Mouse (Mus musculus) thymus, adult 2 months (tissue): ENCODE measurements around the gene Proser3. TPM values are rescaled to one million over a fixed set of nuclear protein-coding genes. Genes with fewer than 3 reads are reported as not detected.

Source experiments
- DNase-seq: peaks from one replicate; pipeline ENCODE4 v3.0.0; 2021
- H3K27ac ChIP-seq: fragments of 200-500 bp; 2 replicates; pipeline ENCODE4 v1.5.1; 2012; ENCODE audit warnings: low read length, control low read depth; ENCODE audit not compliant: control insufficient read depth, insufficient read depth
- H3K27me3 ChIP-seq: fragments of 200-500 bp; 2 replicates; pipeline ENCODE4 v1.6.1; 2012; ENCODE audit warnings: mild to moderate bottlenecking, low read length, moderate library complexity, mixed read lengths; ENCODE audit not compliant: control insufficient read depth, insufficient read depth
- H3K36me3 ChIP-seq: fragments of 200-500 bp; 2 replicates; pipeline ENCODE4 v1.6.1; 2012; ENCODE audit warnings: mild to moderate bottlenecking, low read length, moderate library complexity; ENCODE audit not compliant: control insufficient read depth, insufficient read depth
- H3K4me1 ChIP-seq: fragments of 200-500 bp; replicated peaks from 2 replicates; pipeline ENCODE4 v1.6.1; 2012; ENCODE audit warnings: low read length; ENCODE audit not compliant: control insufficient read depth, insufficient read depth
- H3K4me3 ChIP-seq: fragments of 200-500 bp; 2 replicates; pipeline ENCODE4 v1.5.1; 2012; ENCODE audit warnings: mild to moderate bottlenecking, low read length, control low read depth, moderate library complexity; ENCODE audit not compliant: control insufficient read depth, insufficient read depth
- CTCF ChIP-seq: fragments of 200-500 bp; IDR thresholded peaks from 2 replicates; pipeline ENCODE4 v1.5.1; 2012; ENCODE audit warnings: mild to moderate bottlenecking, control low read depth, low read length, moderate library complexity, borderline replicate concordance; ENCODE audit not compliant: control insufficient read depth, poor library complexity, insufficient read depth; ENCODE audit errors: extremely low read depth
- POLR2A ChIP-seq: fragments of 200-500 bp; IDR thresholded peaks from 2 replicates; pipeline ENCODE4 v1.6.1; 2012; ENCODE audit warnings: mild to moderate bottlenecking, low read length, control low read depth, moderate library complexity; ENCODE audit not compliant: control insufficient read depth, poor library complexity, insufficient read depth; ENCODE audit errors: extremely low read depth
- WGBS: fragments of 180-500 bp; shearing (Covaris S2); methylation state at CpG from one replicate; pipeline ENCODE4 v1.1.7; 2018; 5-methylcytosine and 5-hydroxymethylcytosine counted together
- polyA plus RNA-seq: library from polyadenylated mRNA; depleted of rRNA; stranded (reverse); fragments of >200 nt; gene quantifications from 2 replicates; pipeline ENCODE4 v1.2.3, GENCODE M21; 2012

Proser3 gene
- polyA plus RNA-seq, 1 experiment, result 36.1 TPM

DNA sequence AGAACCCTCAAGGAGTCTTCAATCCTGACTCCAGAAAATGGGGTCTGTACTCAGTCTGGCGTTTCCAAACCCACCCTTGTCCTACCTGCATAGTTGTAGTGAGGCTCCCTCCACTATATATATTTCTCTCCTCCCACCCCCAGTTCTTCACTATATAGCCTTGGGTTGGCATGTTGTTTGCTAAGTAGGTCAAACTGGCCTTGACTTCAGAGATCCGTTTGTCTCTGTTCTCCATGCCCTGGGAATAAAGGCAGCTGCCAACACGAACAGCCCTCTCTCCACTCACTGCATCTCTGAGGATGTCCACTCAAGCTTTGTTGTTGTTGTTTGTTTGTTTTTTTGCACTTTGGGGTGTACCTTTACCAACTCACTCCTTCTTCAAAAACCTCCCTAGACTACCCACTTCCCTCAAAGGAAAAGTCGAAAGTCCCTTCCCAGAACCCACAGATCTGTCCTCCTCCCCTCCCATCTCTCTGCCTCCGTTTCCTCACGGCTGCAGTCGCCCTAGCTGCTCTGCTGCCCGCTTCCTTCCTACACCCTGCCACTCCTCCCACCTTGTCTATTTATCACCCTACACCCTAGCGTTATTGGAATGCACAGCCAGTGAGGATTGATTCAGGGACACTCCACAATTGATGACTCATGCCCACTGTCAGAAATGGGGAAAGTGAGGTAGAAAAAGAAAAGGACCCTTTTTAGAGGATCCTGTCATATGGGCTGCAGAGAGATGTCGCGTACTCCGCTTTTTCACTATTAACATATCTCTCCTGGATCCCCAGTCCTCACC, 6.8 kb upstream of the Proser3 start:
- Histone ChIP-seq H3K27ac (peak overlapping the region; percentile 29; the same call in 1 of the 2 replicates), H3K27me3 (no peaks in the 10 kb centered on the region), H3K4me3 (peak overlapping the region; percentile 73), H3K4me1 (peaks cover 15% of the 10 kb centered on the region), H3K36me3 (peaks cover 19% of the 10 kb centered on the region)
- 8% methylated on average over 12 of the region's 12 CpGs for WGBS
- no peak for DNase-seq
- TF ChIP-seq CTCF (no peak), POLR2A (no peak)

- DNase-seq, result no peak
- TF ChIP-seq POLR2A (no peak), CTCF (no peak)
- Histone ChIP-seq H3K36me3 (peaks cover 19% of the 10 kb centered on the region), H3K4me3 (no peak overlapping the region), H3K4me1 (peaks cover 19% of the 10 kb centered on the region), H3K27ac (no peak overlapping the region), H3K27me3 (no peaks in the 10 kb centered on the region)
- WGBS, result 93% methylated on average over 13 of the region's 13 CpGs
Observed at GRCm38 (mm10) chr7:30557901-30558514, 5.9 kb upstream of the Proser3 start.

DNA sequence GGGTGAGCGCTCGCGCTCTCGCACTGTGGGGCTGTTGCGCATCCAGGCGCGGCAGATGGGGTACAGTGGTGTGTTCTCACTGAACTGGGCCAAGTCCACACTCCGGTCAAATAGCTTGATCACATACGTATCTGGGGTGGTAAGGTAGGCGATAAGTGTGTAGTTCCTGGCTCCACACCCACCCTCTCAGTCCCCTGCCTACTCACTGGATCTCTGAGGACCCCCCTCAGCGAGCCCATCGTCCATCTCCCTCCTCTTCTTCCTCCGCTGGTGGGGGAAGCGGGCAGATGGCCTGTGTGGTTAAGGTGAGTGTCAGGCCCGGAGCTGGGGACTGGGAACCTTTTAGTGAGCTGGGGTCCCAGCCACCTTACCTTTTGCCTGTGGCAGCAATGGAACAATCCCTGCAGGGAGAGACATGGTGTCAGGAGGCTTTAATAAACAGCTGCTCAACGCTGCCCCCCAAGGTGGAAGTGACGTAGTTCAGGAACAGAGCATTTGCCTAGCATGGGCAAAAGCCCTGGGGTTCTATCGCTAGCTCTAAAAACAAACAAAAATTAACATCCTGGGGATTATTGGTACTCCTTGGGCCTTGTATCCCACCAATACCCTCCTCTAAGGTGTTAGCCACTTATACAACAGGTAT, 4.9 kb upstream of the Proser3 start:
- Histone ChIP-seq H3K27me3 (no peaks in the 10 kb centered on the region), H3K4me1 (peaks cover 20% of the 10 kb centered on the region), H3K27ac (no peak overlapping the region), H3K4me3 (no peak overlapping the region), H3K36me3 (peaks cover 19% of the 10 kb centered on the region)
- TF ChIP-seq CTCF (no peak), POLR2A (no peak)
- DNase-seq, result peak; percentile 42
- 94% methylated on average over 18 of the region's 18 CpGs for WGBS

DNA sequence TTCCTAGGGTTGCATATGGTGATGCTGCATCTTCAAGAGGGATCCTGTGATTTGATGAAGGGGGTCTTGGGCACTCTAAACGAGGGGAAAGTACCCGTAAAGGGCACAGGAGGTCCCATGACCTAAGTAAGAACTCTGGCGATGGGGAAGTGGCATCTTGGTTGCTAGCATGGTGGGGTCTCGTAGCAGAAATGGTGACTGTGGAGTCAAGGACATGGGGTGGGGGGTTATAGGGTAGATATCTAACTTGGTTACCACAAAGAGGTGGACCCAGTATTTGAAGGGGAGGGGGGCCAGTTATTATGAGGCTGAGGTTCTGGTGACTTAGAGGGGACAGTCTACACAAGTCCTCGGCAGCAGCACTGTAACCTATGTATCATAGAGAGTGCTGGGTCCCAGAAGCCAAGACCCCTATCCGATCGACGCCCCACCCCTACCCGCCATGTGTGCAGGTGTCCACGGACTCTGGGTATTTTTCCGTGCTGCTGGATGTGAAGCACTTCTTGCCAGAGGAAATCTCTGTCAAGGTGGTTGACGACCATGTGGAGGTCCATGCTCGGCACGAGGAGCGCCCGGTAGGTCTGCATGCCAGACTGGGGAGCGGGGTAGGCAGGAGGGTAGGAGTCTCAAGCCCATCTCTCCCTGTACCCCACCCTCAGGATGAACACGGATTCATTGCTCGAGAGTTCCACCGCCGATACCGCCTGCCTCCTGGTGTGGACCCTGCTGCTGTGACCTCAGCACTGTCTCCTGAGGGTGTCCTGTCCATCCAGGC, 1.9 kb upstream of the Proser3 start:
- H3K36me3 ChIP-seq, result peaks cover 19% of the 10 kb centered on the region
- H3K27me3 ChIP-seq, result no peaks in the 10 kb centered on the region
- 87% methylated on average over 22 of the region's 22 CpGs for WGBS
- no peak overlapping the region for H3K27ac ChIP-seq
- H3K4me1 ChIP-seq, result peaks cover 18% of the 10 kb centered on the region
- no peak overlapping the region for H3K4me3 ChIP-seq
- DNase-seq, result no peak
- no peak for TF ChIP-seq POLR2A
- TF ChIP-seq CTCF, result no peak

DNA sequence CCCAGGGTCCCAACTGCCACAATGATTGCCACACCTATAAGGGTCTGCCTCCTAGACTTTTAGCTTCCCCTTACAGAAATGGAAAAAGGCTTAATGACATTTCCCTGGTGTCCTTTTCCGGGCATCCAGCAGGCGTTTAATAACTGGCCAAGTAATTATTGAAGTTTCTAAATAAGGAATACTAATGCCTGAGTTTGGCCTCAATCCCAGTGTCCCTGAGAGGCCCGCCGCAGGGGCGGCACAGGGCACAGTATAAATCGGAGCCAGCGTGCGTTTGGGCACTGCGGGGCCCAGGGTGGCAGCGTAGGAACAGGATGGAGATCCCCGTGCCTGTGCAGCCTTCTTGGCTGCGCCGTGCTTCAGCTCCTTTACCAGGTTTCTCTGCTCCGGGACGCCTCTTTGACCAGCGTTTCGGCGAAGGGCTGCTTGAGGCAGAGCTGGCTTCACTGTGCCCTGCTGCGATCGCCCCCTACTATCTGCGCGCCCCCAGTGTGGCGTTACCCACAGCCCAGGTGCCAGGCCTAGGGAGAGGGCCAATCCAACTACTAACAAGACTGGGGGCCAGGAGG, 1.0 kb upstream of the Proser3 start:
- Histone ChIP-seq H3K27me3 (no peaks in the 10 kb centered on the region), H3K36me3 (peaks cover 19% of the 10 kb centered on the region), H3K4me3 (peak overlapping the region; percentile 89), H3K4me1 (peaks cover 13% of the 10 kb centered on the region), H3K27ac (peak overlapping the region; percentile 76; the same call in 1 of the 2 replicates)
- TF ChIP-seq POLR2A (no peak), CTCF (no peak)
- WGBS, result 1% methylated on average over 23 of the region's 23 CpGs
- no peak for DNase-seq

GRCm38 (mm10) chr7:30551445-30552101, 526 bp downstream of the Proser3 start:
- TF ChIP-seq POLR2A (no peak), CTCF (no peak)
- under 1% methylated on average over 10 of the region's 10 CpGs for WGBS
- H3K4me1 ChIP-seq, result peaks cover 11% of the 10 kb centered on the region
- peak overlapping the region; percentile 89 for H3K4me3 ChIP-seq
- no peaks in the 10 kb centered on the region for H3K27me3 ChIP-seq
- peak overlapping the region; percentile 97 for H3K27ac ChIP-seq
- H3K36me3 ChIP-seq, result peaks cover 13% of the 10 kb centered on the region
- no peak for DNase-seq
